Mouse (Mus musculus): ENCODE data around the gene Thsd4. TPM values are rescaled to one million over a fixed set of nuclear protein-coding genes. Genes with fewer than 3 reads are reported as not detected.

Gene Thsd4
- polyA plus RNA-seq, 1 experiment from 2014 or later = 12.3 TPM

GRCm38 (mm10) chr9:60148988-60149387 lies 372.9 kb downstream of the Thsd4 start:
- no peak for ATAC-seq (ENCODE audit: insufficient number of reproducible peaks, insufficient read depth, low FRiP score, low TSS enrichment)
- Histone ChIP-seq H3K4me2 (replicated peaks) (no peak overlapping the region), H3K4me1 (no peaks in the 10 kb centered on the region), H3K27me3 (no peaks in the 10 kb centered on the region), H3K36me3 (no peaks in the 10 kb centered on the region), H3K9me3 (no peaks in the 10 kb centered on the region), H3K9ac (no peak overlapping the region), H3K4me3 (no peak overlapping the region), H3K27ac (no peak overlapping the region)
- WGBS = 72% methylated on average over 7 of the region's 7 CpGs

- Histone ChIP-seq H3K4me2 (replicated peaks) (no peak overlapping the region), H3K36me3 (no peaks in the 10 kb centered on the region), H3K4me3 (no peak overlapping the region), H3K4me1 (no peaks in the 10 kb centered on the region), H3K27me3 (no peaks in the 10 kb centered on the region), H3K27ac (no peak overlapping the region), H3K9me3 (no peaks in the 10 kb centered on the region), H3K9ac (no peak overlapping the region)
- no peak for ATAC-seq (ENCODE audit: insufficient number of reproducible peaks, insufficient read depth, low FRiP score, low TSS enrichment)
- WGBS = 51% methylated on average over 4 of the region's 4 CpGs
Observed at GRCm38 (mm10) chr9:60147401-60147800, 374.4 kb downstream of the Thsd4 start.

- Histone ChIP-seq H3K9me3 (no peaks in the 10 kb centered on the region), H3K4me2 (replicated peaks) (no peak overlapping the region), H3K27ac (no peak overlapping the region), H3K27me3 (no peaks in the 10 kb centered on the region; the same call in 1 of the 2 replicates), H3K4me3 (no peak overlapping the region), H3K36me3 (no peaks in the 10 kb centered on the region), H3K9ac (no peak overlapping the region), H3K4me1 (peaks cover 30% of the 10 kb centered on the region)
- 93% methylated on average over 6 of the region's 6 CpGs for WGBS
- no peak for ATAC-seq (ENCODE audit: insufficient number of reproducible peaks, insufficient read depth, low FRiP score, low TSS enrichment)
Observed at GRCm38 (mm10) chr9:60143816-60144215, 378.0 kb downstream of the Thsd4 start.

- no peaks in the 10 kb centered on the region; the same call in 1 of the 2 replicates for H3K27me3 ChIP-seq
- H3K4me2 ChIP-seq (replicated peaks) = peak overlapping the region; percentile 40
- peak overlapping the region; percentile 7; the same call in 1 of the 2 replicates for H3K27ac ChIP-seq
- H3K36me3 ChIP-seq = no peaks in the 10 kb centered on the region
- 0 out of 2 replicates have a peak overlapping the region, but pooled peaks have one; percentile 2 for H3K4me3 ChIP-seq
- peak; percentile 81; the same call in 1 of the 2 replicates for ATAC-seq (ENCODE audit: insufficient number of reproducible peaks, insufficient read depth, low FRiP score, low TSS enrichment)
- H3K4me1 ChIP-seq = peaks cover 35% of the 10 kb centered on the region
- no peaks in the 10 kb centered on the region for H3K9me3 ChIP-seq
- 7% methylated on average over 7 of the region's 7 CpGs for WGBS
- H3K9ac ChIP-seq = no peak overlapping the region; the same call in 1 of the 2 replicates
Observed at GRCm38 (mm10) chr9:60141081-60141514, 380.7 kb downstream of the Thsd4 start.

GRCm38 (mm10) chr9:60140411-60140810 lies 381.4 kb downstream of the Thsd4 start:
- Histone ChIP-seq H3K36me3 (no peaks in the 10 kb centered on the region), H3K27ac (peak overlapping the region; percentile 30; the same call in 1 of the 2 replicates), H3K9ac (no peak overlapping the region), H3K4me2 (replicated peaks) (peak overlapping the region; percentile 40), H3K9me3 (no peaks in the 10 kb centered on the region), H3K4me3 (0 out of 2 replicates have a peak overlapping the region, but pooled peaks have one; percentile 2), H3K27me3 (no peaks in the 10 kb centered on the region; the same call in 1 of the 2 replicates), H3K4me1 (peaks cover 35% of the 10 kb centered on the region)
- no peak for ATAC-seq (ENCODE audit: insufficient number of reproducible peaks, insufficient read depth, low FRiP score, low TSS enrichment)
- 32% methylated on average over 6 of the region's 6 CpGs for WGBS

GRCm38 (mm10) chr9:60139446-60139845 lies 382.4 kb downstream of the Thsd4 start:
- WGBS = 47% methylated on average over 10 of the region's 10 CpGs
- H3K4me3 ChIP-seq = 0 out of 2 replicates have a peak overlapping the region, but pooled peaks have one; percentile 0
- H3K9me3 ChIP-seq = no peaks in the 10 kb centered on the region
- no peak overlapping the region for H3K27ac ChIP-seq
- H3K4me1 ChIP-seq = peaks cover 35% of the 10 kb centered on the region
- no peaks in the 10 kb centered on the region; the same call in 1 of the 2 replicates for H3K27me3 ChIP-seq
- no peaks in the 10 kb centered on the region for H3K36me3 ChIP-seq
- H3K4me2 ChIP-seq (replicated peaks) = peak overlapping the region; percentile 40
- ATAC-seq (ENCODE audit: insufficient number of reproducible peaks, insufficient read depth, low FRiP score, low TSS enrichment) = no peak
- H3K9ac ChIP-seq = no peak overlapping the region

GRCm38 (mm10) chr9:60129235-60129991 lies 392.4 kb downstream of the Thsd4 start:
- H3K27me3 ChIP-seq = no peaks in the 10 kb centered on the region
- 0 out of 2 replicates have a peak, but pooled peaks cover 2% of the 10 kb centered on the region for H3K4me1 ChIP-seq
- no peak for ATAC-seq (ENCODE audit: insufficient number of reproducible peaks, insufficient read depth, low FRiP score, low TSS enrichment)
- no peaks in the 10 kb centered on the region for H3K9me3 ChIP-seq
- H3K4me3 ChIP-seq = no peak overlapping the region
- WGBS = 73% methylated on average over 6 of the region's 6 CpGs
- H3K36me3 ChIP-seq = no peaks in the 10 kb centered on the region
- H3K4me2 ChIP-seq (replicated peaks) = no peak overlapping the region
- no peak overlapping the region for H3K27ac ChIP-seq
- no peak overlapping the region for H3K9ac ChIP-seq

GRCm38 (mm10) chr9:60126961-60127360 lies 394.9 kb downstream of the Thsd4 start:
- Histone ChIP-seq H3K4me3 (no peak overlapping the region), H3K27ac (no peak overlapping the region), H3K9ac (no peak overlapping the region), H3K27me3 (no peaks in the 10 kb centered on the region), H3K4me2 (replicated peaks) (no peak overlapping the region), H3K36me3 (no peaks in the 10 kb centered on the region), H3K9me3 (no peaks in the 10 kb centered on the region), H3K4me1 (peaks cover 11% of the 10 kb centered on the region; the same call in 1 of the 2 replicates)
- 71% methylated on average over 5 of the region's 5 CpGs for WGBS
- no peak for ATAC-seq (ENCODE audit: insufficient number of reproducible peaks, insufficient read depth, low FRiP score, low TSS enrichment)

- no peaks in the 10 kb centered on the region for H3K9me3 ChIP-seq
- H3K9ac ChIP-seq = no peak overlapping the region
- no peak overlapping the region for H3K4me2 ChIP-seq (replicated peaks)
- no peaks in the 10 kb centered on the region for H3K27me3 ChIP-seq
- H3K36me3 ChIP-seq = no peaks in the 10 kb centered on the region
- no peak overlapping the region for H3K4me3 ChIP-seq
- H3K27ac ChIP-seq = no peak overlapping the region
- ATAC-seq (ENCODE audit: insufficient number of reproducible peaks, insufficient read depth, low FRiP score, low TSS enrichment) = no peak; the same call in 1 of the 2 replicates
- WGBS = 69% methylated on average over 9 of the region's 9 CpGs
- H3K4me1 ChIP-seq = peaks cover 26% of the 10 kb centered on the region
Observed at GRCm38 (mm10) chr9:60124102-60124501, 397.7 kb downstream of the Thsd4 start.

GRCm38 (mm10) chr9:60123066-60123465 lies 398.8 kb downstream of the Thsd4 start:
- WGBS = 81% methylated on average over 1 of the region's 1 CpGs
- Histone ChIP-seq H3K4me2 (replicated peaks) (no peak overlapping the region), H3K4me1 (peaks cover 29% of the 10 kb centered on the region)

GRCm38 (mm10) chr9:60119846-60120245 lies 402.0 kb downstream of the Thsd4 start:
- Histone ChIP-seq H3K9ac (no peak overlapping the region), H3K27me3 (no peaks in the 10 kb centered on the region), H3K4me1 (peaks cover 27% of the 10 kb centered on the region), H3K27ac (peak overlapping the region; percentile 82), H3K9me3 (no peaks in the 10 kb centered on the region), H3K4me2 (replicated peaks) (no peak overlapping the region), H3K4me3 (no peak overlapping the region), H3K36me3 (no peaks in the 10 kb centered on the region)
- peak; percentile 41; the same call in 1 of the 2 replicates for ATAC-seq (ENCODE audit: insufficient number of reproducible peaks, insufficient read depth, low FRiP score, low TSS enrichment)
- WGBS = 28% methylated on average over 7 of the region's 7 CpGs

More at GRCm38 (mm10) chr9:60123066-60123465, 398.8 kb downstream of the Thsd4 start:
- Histone ChIP-seq H3K9me3 (no peaks in the 10 kb centered on the region), H3K27ac (no peak overlapping the region), H3K27me3 (no peaks in the 10 kb centered on the region), H3K9ac (no peak overlapping the region), H3K36me3 (no peaks in the 10 kb centered on the region), H3K4me3 (no peak overlapping the region)
- no peak for ATAC-seq (ENCODE audit: insufficient number of reproducible peaks, insufficient read depth, low FRiP score, low TSS enrichment)

- Histone ChIP-seq H3K9me3 (no peaks in the 10 kb centered on the region), H3K4me2 (replicated peaks) (no peak overlapping the region), H3K36me3 (no peaks in the 10 kb centered on the region), H3K4me3 (no peak overlapping the region), H3K9ac (no peak overlapping the region), H3K27me3 (no peaks in the 10 kb centered on the region), H3K4me1 (peaks cover 26% of the 10 kb centered on the region), H3K27ac (no peak overlapping the region)
- WGBS = 75% methylated on average over 7 of the region's 7 CpGs
- ATAC-seq (ENCODE audit: insufficient number of reproducible peaks, insufficient read depth, low FRiP score, low TSS enrichment) = no peak
Observed at GRCm38 (mm10) chr9:60117831-60118230, 404.0 kb downstream of the Thsd4 start.
